Mouse (Mus musculus) erythroblast, embryonic 14.5 days (primary cell): ENCODE data around the gene Zfp653. TPM values are rescaled to one million over a fixed set of nuclear protein-coding genes. Genes with fewer than 3 reads are reported as not detected.
A peak's percentile ranks its signal among the peaks of the same experiment; 100 is the strongest.
"Not testable (repeated sequence)": the region's sequence is repeated elsewhere in the genome, so short reads cannot be mapped to it uniquely, and the experiment has no call there.

Experiments
- H3K27me3 ChIP-seq: 2 replicates; pipeline ENCODE4 v1.6.1; 2012; ENCODE audit warnings: inconsistent platforms; ENCODE audit not compliant: control insufficient read depth
- H3K36me3 ChIP-seq: 2 replicates; pipeline ENCODE4 v1.6.1; 2012; ENCODE audit warnings: mild to moderate bottlenecking, inconsistent platforms; ENCODE audit not compliant: control insufficient read depth
- H3K4me1 ChIP-seq: 2 replicates; pipeline ENCODE4 v1.6.1; 2012; ENCODE audit warnings: inconsistent platforms; ENCODE audit not compliant: control insufficient read depth
- H3K4me3 ChIP-seq: replicated peaks from 2 replicates; pipeline ENCODE3; 2012; ENCODE audit warnings: moderate library complexity, mild to moderate bottlenecking, inconsistent platforms
- H3K9me3 ChIP-seq: 2 replicates; pipeline ENCODE4 v1.6.1; 2012; ENCODE audit warnings: low read length, inconsistent platforms, mixed read lengths; ENCODE audit not compliant: control insufficient read depth
- GATA1 ChIP-seq: IDR thresholded peaks from 2 replicates; pipeline ENCODE4 v1.6.1; 2012; ENCODE audit warnings: low read length, inconsistent platforms, mixed read lengths
- TAL1 ChIP-seq: IDR thresholded peaks from 3 replicates; pipeline ENCODE4 v1.6.1; 2012; ENCODE audit warnings: low read length, inconsistent platforms, mixed read lengths
- polyA plus RNA-seq: library from polyadenylated mRNA; stranded (reverse); fragments of >175 nt; gene quantifications from 2 replicates; pipeline ENCODE4 v1.2.3, GENCODE M21; 2012

The Zfp653 gene
- polyA plus RNA-seq, 1 experiment, result 2.8 TPM

DNA sequence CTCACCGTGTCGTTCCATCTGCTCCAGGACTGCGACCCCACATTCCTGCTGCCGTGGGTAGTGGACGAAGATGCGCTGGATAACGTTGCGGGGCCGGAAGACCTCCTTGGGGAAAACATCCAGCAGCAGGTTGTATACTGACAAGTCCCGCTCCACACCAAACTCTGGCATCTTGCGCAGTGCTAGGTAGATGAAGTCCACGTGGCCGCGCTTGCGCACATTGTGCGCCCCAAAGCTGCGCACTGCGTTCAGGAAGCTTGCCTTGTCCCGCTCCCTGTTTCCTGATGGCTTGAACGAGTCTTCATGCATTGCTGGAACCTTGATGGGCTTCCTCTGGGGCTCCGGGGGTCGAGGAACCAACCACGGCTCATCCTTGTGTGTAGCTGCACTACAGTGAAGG, 5.0 kb upstream of the Zfp653 start:
- no peak overlapping the region for H3K4me3 ChIP-seq
- peaks cover 64% of the 10 kb centered on the region for H3K36me3 ChIP-seq
- no peaks in the 10 kb centered on the region for H3K9me3 ChIP-seq
- H3K4me1 ChIP-seq, result peaks cover 7% of the 10 kb centered on the region
- TF ChIP-seq GATA1, result no peak
- no peaks in the 10 kb centered on the region for H3K27me3 ChIP-seq

DNA sequence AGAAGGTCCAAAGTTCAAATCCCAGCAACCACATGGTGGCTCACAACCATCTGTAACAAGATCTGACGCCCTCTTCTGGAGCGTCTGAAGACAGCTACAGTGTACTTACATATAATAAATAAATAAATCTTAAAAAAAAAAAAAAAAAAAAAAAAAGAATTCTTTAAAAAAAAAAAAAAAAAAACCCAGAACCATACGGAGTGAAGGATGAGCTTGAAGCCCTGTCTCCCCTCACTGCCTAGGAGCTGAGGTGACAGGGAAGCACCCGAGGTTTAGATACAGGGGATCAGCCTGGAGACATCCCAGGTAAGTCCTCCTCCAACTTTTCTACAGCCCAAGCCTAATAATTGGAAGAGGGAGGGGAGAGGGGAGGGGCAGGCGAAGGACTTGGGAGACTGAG, 4.6 kb upstream of the Zfp653 start:
- H3K4me1 ChIP-seq, H3K27me3 ChIP-seq, H3K9me3 ChIP-seq, H3K4me3 ChIP-seq: not testable (repeated sequence)
- H3K36me3 ChIP-seq, result peaks cover 64% of the 10 kb centered on the region

- peaks cover 69% of the 10 kb centered on the region for H3K36me3 ChIP-seq
- no peak overlapping the region for H3K4me3 ChIP-seq
- peaks cover 23% of the 10 kb centered on the region for H3K4me1 ChIP-seq
- no peaks in the 10 kb centered on the region for H3K27me3 ChIP-seq
- TF ChIP-seq GATA1 (no peak), TAL1 (no peak)
- no peaks in the 10 kb centered on the region for H3K9me3 ChIP-seq
Observed at GRCm38 (mm10) chr9:22072276-22072675, 1.1 kb upstream of the Zfp653 start.

GRCm38 (mm10) chr9:22069881-22070553, 1.2 kb downstream of the Zfp653 start:
- Histone ChIP-seq H3K36me3 (peaks cover 72% of the 10 kb centered on the region), H3K4me1 (peaks cover 25% of the 10 kb centered on the region), H3K9me3 (no peaks in the 10 kb centered on the region), H3K27me3 (no peaks in the 10 kb centered on the region), H3K4me3 (peak overlapping the region; percentile 88)
- TF ChIP-seq TAL1 (no peak), GATA1 (no peak)

DNA sequence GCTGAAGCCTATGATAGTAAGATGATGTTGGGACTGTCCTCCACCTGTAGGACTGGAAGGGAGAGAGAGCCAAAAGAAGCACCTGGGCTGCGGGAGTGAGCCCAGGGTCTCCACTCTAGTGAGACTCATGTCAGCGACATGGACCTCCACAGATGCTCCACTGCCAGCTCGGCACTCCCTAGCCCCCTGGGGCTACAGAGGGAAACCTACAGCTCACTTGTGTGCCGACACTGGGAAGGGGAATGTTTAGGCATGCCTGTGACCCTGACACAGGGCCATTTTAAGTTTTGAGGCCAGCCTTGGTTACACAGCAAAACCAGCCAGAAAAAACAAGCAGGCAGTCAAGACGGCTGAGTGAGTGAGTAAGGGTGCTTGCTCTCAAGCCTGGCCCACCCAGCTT, 4.0 kb downstream of the Zfp653 start:
- TF ChIP-seq TAL1 (no peak), GATA1 (no peak)
- no peaks in the 10 kb centered on the region for H3K27me3 ChIP-seq
- no peak overlapping the region for H3K4me3 ChIP-seq
- no peaks in the 10 kb centered on the region for H3K9me3 ChIP-seq
- H3K36me3 ChIP-seq, result peaks cover 72% of the 10 kb centered on the region
- H3K4me1 ChIP-seq, result peaks cover 26% of the 10 kb centered on the region

DNA sequence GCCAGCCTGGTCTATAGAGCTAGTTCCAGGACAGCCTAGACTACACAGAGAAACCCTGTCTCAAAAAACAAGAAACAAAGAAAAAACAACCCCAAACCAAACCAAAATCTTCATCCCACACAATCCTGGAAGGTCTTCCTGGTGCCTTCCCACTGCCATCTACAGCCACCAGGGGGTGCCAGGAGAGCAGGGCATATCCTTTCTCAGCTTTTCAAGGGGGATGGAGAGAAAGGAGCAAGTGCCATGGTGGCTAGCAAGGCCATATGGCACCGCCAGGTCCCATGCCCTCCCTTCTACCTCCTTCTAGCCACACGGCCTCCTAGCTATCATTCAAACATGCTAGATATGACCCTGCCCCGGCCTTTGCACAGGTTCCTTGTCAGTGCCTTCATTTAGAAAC, 4.7 kb downstream of the Zfp653 start:
- peaks cover 22% of the 10 kb centered on the region for H3K4me1 ChIP-seq
- H3K4me3 ChIP-seq, result no peak overlapping the region
- H3K9me3 ChIP-seq, result no peaks in the 10 kb centered on the region
- no peaks in the 10 kb centered on the region for H3K27me3 ChIP-seq
- TF ChIP-seq TAL1 (no peak), GATA1 (no peak)
- peaks cover 77% of the 10 kb centered on the region for H3K36me3 ChIP-seq

DNA sequence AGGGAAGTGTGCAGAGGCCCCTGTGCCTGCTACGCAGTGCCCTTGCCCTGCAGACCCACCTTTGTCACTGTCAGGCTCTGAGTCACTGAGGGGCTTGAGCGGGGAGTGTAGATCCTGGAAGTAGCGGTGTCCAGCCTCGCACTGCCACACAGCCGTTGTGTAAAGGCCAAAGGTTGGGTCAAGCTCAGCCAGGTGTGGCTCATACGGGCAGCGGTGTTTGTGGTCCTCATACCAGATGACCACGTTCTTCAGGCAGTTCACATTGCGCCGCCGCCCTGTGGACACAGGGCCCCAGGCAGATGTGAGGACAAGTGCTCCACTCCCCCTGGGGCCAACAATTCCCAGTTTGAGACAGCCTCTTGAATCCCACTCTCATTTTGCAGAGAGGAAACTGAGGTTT, 5.5 kb downstream of the Zfp653 start:
- Histone ChIP-seq H3K9me3 (no peaks in the 10 kb centered on the region), H3K4me1 (peaks cover 20% of the 10 kb centered on the region), H3K36me3 (peaks cover 83% of the 10 kb centered on the region), H3K4me3 (no peak overlapping the region), H3K27me3 (no peaks in the 10 kb centered on the region)
- TF ChIP-seq GATA1 (no peak), TAL1 (no peak)

DNA sequence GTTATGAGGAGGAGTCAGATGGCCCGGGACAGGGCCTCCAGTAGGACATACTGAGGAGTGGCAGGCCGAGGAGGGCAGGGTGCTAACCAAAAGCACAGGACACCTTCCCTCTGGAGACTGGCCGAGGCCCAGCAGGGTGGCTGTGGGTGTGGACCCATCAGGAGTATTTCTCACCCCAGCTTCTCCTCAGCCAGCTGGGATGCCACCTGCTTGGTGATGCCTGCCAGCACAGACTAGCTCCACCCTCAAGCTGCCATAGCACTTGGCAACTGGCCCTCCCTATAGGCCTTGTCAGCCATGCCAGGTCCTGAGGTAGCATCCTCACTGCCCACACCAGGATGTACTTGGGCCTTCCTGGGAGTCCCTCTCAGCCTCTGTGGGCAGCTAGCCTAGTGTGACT, 6.8 kb downstream of the Zfp653 start:
- H3K9me3 ChIP-seq, result no peaks in the 10 kb centered on the region
- H3K36me3 ChIP-seq, result peaks cover 87% of the 10 kb centered on the region
- TF ChIP-seq TAL1 (no peak), GATA1 (no peak)

GRCm38 (mm10) chr9:22061339-22061738, 9.8 kb downstream of the Zfp653 start:
- H3K4me1 ChIP-seq, result peaks cover 5% of the 10 kb centered on the region; the same call in 1 of the 2 replicates
- no peak overlapping the region for H3K4me3 ChIP-seq
- H3K27me3 ChIP-seq, result no peaks in the 10 kb centered on the region
- no peak for TF ChIP-seq TAL1
- TF ChIP-seq GATA1, result no peak
- H3K9me3 ChIP-seq, result no peaks in the 10 kb centered on the region
- peaks cover 87% of the 10 kb centered on the region for H3K36me3 ChIP-seq

More for the DNA sequence above, 6.8 kb downstream of the Zfp653 start:
- H3K4me3 ChIP-seq, result no peak overlapping the region
- H3K4me1 ChIP-seq, result peaks cover 8% of the 10 kb centered on the region
- H3K27me3 ChIP-seq, result no peaks in the 10 kb centered on the region

- Histone ChIP-seq H3K27me3 (peaks cover 29% of the 10 kb centered on the region), H3K36me3 (peaks cover 58% of the 10 kb centered on the region), H3K9me3 (peaks cover 2% of the 10 kb centered on the region; the same call in 1 of the 2 replicates), H3K4me1 (peaks cover 12% of the 10 kb centered on the region), H3K4me3 (no peak overlapping the region)
- TF ChIP-seq TAL1, result no peak
- no peak for TF ChIP-seq GATA1
Observed at GRCm38 (mm10) chr9:22058011-22058424, 13.2 kb downstream of the Zfp653 start.
